Mouse (Mus musculus): Measurements from ENCODE around the gene Gm21969. TPM values are rescaled to one million over a fixed set of nuclear protein-coding genes. Genes with fewer than 3 reads are reported as not detected.

Gene Gm21969
- total RNA-seq, 2 experiments from 2014 or later, result 0.12 TPM; not detected in 1

GRCm38 (mm10) chr4:139616276-139617000 is 13.5 kb downstream of the Gm21969 start:
- intact Hi-C loops (cut with DNase I), result no loop called here
- DNase-seq, result no peak

DNA sequence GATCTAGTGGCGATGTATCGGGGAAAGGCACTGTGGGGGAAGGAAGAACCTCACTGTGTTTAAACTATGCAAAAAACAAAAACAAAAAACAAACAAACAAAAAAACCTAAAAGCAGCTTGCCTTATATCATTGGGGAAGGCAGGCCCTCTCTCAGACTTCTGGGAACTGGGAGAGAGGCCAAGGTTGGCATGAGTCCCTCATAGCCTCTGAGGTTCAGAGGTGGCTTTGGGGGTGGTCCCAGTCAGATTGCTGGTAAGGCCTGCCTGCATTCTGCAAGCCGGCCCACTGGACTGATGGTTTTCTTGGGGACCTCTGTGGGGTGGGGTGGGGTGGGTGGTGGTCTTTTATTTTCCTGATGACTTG is 14.0 kb downstream of the Gm21969 start:
- intact Hi-C loops (cut with DNase I), result no loop called here
- DNase-seq, result peak; percentile 68

GRCm38 (mm10) chr4:139619765-139620164 is 16.8 kb downstream of the Gm21969 start:
- intact Hi-C loops (cut with DNase I), result loop anchor here (10.0 kb wide), 1 partner anchor 135 kb away; no protein-coding TSS in a partner anchor
- no peak for DNase-seq

DNA sequence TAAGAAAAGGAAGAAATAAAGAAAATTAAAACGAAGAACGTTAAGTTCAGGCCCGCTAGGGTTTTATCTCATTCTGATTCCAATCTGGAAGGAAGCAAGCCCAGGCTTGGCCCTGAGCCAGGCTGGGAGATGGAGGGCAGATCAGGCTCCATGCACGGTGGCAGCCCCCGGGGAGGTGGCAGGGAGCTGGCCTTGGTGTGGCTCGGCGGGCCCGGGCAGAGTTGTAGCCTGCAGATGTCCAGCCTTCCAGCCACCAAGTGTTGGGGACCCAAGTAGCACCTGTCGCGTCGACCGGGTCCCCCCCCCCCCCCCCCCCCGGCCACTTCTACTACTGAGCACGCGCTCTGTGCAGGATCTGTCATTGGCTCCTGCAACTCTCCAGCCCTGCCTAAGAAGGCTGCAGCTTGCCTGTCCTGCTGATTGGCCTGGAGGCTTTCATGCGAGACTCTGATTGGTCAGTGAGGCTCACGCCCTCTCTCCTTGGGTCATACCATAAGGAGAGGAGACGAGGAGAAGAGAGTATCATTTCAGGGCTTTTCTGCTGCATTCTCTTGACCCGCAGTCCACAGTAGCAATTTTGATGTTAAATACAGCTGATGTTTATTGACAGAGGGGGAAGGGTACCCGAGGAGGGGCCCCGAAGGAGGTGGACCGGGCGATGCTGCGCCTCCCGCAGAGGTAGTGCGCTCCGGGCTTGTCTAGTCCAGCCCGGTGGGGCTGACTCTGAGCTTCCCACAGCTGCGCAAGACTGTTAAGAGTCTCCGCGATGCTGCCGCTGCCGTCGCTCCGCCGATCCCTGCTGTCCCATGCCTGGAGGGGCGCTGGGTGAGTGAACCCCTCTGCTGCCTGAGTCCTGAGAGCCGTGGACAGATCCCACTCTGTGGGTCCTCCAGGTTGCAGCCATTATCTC is 19.6 kb downstream of the Gm21969 start, which contains the start of gene Aldh4a1:
Gene Aldh4a1 (plus strand): TSS at position 494 of the 910 bp plus-strand sequence.
- peak; percentile 91 for DNase-seq
- intact Hi-C loops (cut with DNase I), result loop anchor here (10.0 kb wide), 1 partner anchor 138 kb away; no protein-coding TSS in a partner anchor

DNA sequence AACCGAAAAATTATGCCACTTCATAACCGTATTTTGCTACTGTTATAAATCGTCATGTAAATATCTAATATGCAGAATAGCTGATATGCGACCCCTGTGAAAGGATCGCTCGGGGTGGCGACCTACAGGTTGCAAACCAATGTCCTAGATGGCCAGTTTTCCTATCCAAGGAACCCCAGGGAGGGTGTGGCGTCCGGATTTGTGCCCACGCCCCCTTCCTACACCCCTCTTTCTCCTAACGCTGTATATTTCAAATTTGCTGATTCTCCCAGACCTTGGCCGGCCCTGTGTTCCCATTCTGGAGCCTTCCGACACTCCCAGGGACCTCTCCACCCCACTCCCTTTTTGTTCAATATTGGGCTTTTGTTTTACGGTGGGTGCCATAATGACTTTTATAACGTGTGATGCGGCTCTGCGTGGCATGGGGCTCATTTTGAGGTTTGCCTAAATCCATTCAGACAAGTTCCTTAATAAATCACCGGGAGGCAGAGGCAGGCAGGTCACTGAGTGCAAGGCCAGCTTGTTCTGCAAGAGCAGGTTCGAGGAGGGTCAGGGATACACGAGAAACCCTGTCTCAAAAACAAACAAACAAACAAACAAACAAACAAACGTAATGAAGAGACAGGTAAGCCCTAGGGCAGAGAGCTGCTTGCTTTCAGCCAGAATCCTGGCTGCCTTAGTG is 20.6 kb downstream of the Gm21969 start:
- DNase-seq, result no peak
- intact Hi-C loops (cut with DNase I), result loop anchor here (10.0 kb wide), 1 partner anchor 139 kb away; no protein-coding TSS in a partner anchor

DNA sequence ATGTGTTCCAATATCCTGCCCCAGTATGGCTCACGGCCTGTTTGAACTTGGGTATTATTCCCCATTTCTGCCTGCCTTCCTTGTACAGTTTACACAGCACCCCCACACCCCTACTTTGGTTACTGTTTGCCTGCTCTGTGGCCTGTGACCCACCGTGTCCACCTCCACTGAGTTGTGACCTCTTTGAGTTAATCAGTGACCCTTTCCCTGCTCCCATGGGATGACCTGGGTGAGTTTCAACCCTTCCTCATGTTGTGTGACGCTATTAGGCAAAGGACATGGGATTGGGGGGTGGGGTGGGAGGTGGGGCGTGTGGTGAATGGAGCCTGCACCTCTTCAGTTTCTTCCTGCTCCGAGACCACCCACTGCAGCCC is 21.1 kb downstream of the Gm21969 start:
- no peak for DNase-seq
- intact Hi-C loops (cut with DNase I), result loop anchor here (10.0 kb wide), 1 partner anchor 139 kb away; no protein-coding TSS in a partner anchor

GRCm38 (mm10) chr4:139624706-139625105 is 21.7 kb downstream of the Gm21969 start:
- intact Hi-C loops (cut with DNase I), result loop anchor here (10.0 kb wide), 1 partner anchor 140 kb away; no protein-coding TSS in a partner anchor
- DNase-seq, result no peak

GRCm38 (mm10) chr4:139627361-139627760 is 24.4 kb downstream of the Gm21969 start:
- no peak for DNase-seq

GRCm38 (mm10) chr4:139630171-139630570 is 27.2 kb downstream of the Gm21969 start:
- no peak for DNase-seq
- intact Hi-C loops (cut with DNase I), result no loop called here

More at GRCm38 (mm10) chr4:139627361-139627760, 24.4 kb downstream of the Gm21969 start:
- intact Hi-C loops (cut with DNase I), result loop anchor here (10.0 kb wide), 1 partner anchor 143 kb away; no protein-coding TSS in a partner anchor

DNA sequence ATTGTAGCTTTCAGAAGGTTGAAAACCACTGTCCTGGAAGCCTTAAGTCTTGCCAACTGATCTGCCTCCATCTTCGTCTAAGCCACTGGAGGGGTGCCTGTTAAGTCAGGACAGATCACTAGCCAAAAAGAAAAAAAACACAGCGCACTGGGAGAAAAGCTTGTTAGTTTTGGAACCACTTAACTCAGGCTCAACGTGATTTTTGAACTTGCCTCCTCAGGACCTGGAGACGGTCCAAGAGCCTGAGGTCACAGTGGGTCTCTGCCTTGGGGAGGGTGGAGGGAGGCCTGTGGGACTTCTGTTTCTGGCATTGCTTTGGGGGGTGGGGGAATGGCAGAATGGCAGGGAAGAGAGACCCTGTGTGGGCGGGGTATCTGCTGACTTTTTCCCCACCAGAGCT is 28.2 kb downstream of the Gm21969 start:
- intact Hi-C loops (cut with DNase I), result no loop called here

GRCm38 (mm10) chr4:139631569-139632253 is 28.7 kb downstream of the Gm21969 start:
- no peak for DNase-seq
- intact Hi-C loops (cut with DNase I), result no loop called here

More for the DNA sequence above, 28.2 kb downstream of the Gm21969 start:
- no peak for DNase-seq

DNA sequence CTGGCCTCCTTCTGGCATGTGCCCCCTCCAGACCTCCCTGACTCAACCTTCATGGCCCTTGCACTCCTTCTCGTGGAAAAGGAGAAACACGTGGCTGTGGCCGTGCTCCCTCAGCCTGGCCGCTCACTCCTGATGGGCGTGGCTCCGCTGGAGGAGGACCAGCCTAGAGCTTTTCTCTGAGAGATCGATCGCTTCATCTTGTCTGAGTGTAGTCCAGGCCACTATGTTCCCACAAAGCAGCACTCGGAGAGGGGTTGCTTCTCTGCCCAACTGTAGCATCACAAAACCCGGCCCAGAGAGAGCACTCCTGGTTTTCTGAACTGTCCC is 29.2 kb downstream of the Gm21969 start:
- DNase-seq, result no peak
- intact Hi-C loops (cut with DNase I), result no loop called here

GRCm38 (mm10) chr4:139636373-139636772 is 33.4 kb downstream of the Gm21969 start:
- DNase-seq, result peak; percentile 80
- intact Hi-C loops (cut with DNase I), result no loop called here

DNA sequence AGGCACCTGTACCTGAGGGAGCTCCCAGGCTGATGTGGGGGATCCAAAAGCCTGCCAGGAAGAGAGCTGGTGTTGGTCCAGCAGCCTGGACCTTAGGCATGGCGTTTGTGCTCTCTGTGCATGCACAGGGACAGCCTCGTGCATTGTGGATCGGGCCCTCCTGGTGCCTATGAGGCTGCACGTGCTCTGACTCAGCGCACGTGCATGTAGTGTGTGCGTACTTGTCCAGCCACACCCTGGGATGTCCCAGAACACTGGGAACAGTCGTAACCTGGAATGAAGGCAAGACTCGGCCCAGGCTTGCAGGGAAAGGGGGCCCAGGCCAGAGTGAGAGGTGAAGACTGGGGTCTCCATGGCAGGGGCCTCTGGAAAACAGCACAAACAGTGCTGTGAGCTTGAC is 34.9 kb downstream of the Gm21969 start:
- intact Hi-C loops (cut with DNase I), result no loop called here

GRCm38 (mm10) chr4:139638356-139638755 is 35.4 kb downstream of the Gm21969 start:
- intact Hi-C loops (cut with DNase I), result no loop called here
- no peak for DNase-seq

More for the DNA sequence above, 34.9 kb downstream of the Gm21969 start:
- no peak for DNase-seq

- intact Hi-C loops (cut with DNase I), result loop anchor here (5.0 kb wide), 1 partner anchor 218 kb away; no protein-coding TSS in a partner anchor
- no peak for DNase-seq
Measured at GRCm38 (mm10) chr4:139639801-139640200, 36.8 kb downstream of the Gm21969 start.

- intact Hi-C loops (cut with DNase I), result loop anchor here (5.0 kb wide), 1 partner anchor 217 kb away; no protein-coding TSS in a partner anchor
- no peak for DNase-seq
Measured at GRCm38 (mm10) chr4:139640333-139640732, 37.3 kb downstream of the Gm21969 start.

GRCm38 (mm10) chr4:139640775-139641174 is 37.8 kb downstream of the Gm21969 start:
- no peak for DNase-seq
- intact Hi-C loops (cut with DNase I), result loop anchor here (5.0 kb wide), 1 partner anchor 217 kb away; no protein-coding TSS in a partner anchor

GRCm38 (mm10) chr4:139641829-139642425 is 38.9 kb downstream of the Gm21969 start:
- intact Hi-C loops (cut with DNase I), result loop anchor here (5.0 kb wide), 1 partner anchor 215 kb away; no protein-coding TSS in a partner anchor
- no peak for DNase-seq
